Mouse (Mus musculus): ENCODE data around the gene 4933415A04Rik. TPM values are rescaled to one million over a fixed set of nuclear protein-coding genes. Genes with fewer than 3 reads are reported as not detected.

4933415A04Rik gene
- polyA plus RNA-seq, 1 experiment from 2014 or later: 7.1 TPM

DNA sequence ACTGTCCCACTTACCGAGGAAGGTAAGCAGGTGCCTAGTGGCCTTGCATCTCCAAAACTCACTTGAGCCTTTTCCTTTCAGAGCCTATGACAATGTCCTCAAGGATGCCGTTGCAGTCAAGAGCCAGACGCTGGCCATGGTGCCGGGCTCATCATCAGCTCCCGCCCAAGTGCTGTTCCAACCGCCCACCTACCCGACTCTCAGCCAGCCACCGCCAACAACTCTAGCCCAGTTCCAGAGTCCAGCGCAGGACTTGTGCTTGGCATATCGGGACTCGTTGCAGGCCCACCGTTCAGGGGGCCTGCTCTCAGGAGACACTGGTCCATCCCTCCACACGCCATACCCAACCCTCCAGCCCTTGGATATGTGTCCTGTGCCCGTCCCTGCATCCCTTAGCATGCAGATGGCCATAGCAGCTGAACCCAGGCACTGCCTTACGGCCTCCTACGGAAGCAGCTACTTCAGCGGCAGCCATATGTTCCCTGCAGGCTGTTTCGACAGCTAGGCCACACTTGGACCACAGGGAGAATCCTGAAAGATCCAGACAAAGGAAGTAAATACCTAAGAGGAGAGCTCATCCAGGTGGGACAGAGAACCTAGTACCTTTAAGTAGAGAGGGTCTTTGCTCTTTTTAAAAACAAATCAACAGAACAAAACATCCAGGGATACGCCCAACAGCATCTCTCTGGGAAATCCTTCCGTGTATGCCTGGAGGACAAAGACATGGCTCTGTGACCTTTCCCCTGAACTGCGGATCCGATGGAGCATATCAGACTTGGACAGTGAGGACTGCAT is 1.4 kb upstream of the 4933415A04Rik start:
- Histone ChIP-seq H3K27ac (no peak overlapping the region; the same call in 1 of the 2 replicates), H3K4me1 (0 out of 2 replicates have a peak, but pooled peaks cover 4% of the 10 kb centered on the region), H3K4me3 (no peak overlapping the region), H3K36me3 (peaks cover 69% of the 10 kb centered on the region), H3K27me3 (ENCODE audit: insufficient read depth, poor library complexity, severe bottlenecking) (no peaks in the 10 kb centered on the region), H3K9me3 (no peaks in the 10 kb centered on the region)
- 87% methylated on average over 22 of the region's 22 CpGs for WGBS
- DNase-seq (ENCODE audit: low spot score): no peak

DNA sequence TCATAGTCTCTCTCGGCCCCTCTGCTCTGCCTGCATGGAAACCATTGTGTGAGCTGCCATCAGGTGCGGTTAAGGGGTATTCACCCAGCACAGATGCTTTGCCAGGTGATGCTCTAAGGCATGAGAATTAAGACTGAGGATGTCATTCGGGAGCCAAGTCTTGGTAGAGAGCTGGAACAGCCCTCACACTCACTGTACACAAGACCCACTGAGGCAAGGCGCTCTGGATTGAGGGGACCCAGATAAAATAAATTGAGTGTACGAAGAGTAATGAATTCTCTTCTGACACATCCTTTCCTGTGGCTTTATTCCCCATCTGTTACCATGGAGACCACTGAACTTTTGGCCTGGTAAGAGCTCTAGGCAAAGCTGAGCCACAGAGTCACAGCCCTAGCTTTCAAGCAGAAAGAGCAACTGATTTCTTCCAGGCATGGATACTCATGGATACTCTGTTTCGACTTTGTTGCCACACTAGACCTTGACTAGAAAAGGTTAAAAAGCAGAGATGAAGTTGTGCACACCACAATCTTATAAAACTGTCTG is 2.8 kb downstream of the 4933415A04Rik start:
- H3K4me1 ChIP-seq: 0 out of 2 replicates have a peak, but pooled peaks cover 4% of the 10 kb centered on the region

DNA sequence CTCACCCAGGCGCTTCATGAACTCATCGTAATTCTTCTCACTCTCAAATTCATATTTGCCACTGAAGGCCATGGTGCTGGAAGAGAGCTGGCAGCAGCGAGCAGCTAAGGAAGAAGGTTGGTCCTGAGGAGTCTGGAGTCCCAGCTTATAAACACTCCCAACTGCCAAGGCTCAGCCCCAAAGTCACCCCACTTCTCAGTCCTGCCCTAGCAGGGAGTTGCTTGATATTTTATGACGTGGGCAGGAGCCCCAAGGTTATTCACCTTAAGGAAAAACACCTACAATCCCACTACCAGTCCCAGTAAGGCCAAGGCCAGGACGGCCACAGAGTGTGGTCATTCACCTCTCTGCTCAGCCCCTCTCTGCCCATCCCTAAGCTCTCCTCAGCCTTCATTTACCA is 14.6 kb downstream of the 4933415A04Rik start, which contains the start of gene Fabp6:
Fabp6 (minus strand) TSS at position 101 of the 400 bp plus-strand sequence.
- Histone ChIP-seq H3K4me3 (no peak within 1 kb of the TSS), H3K27ac (no peak within 1 kb of the TSS), H3K36me3 (no peaks in the 10 kb centered on the region), H3K4me1 (no peaks in the 10 kb centered on the region), H3K27me3 (ENCODE audit: insufficient read depth, poor library complexity, severe bottlenecking) (no peaks in the 10 kb centered on the region), H3K9me3 (no peaks in the 10 kb centered on the region)
- 82% methylated on average over 5 of the region's 5 CpGs for WGBS
- DNase-seq (ENCODE audit: low spot score): no peak

More for the DNA sequence above, 2.8 kb downstream of the 4933415A04Rik start:
- Histone ChIP-seq H3K4me3 (no peak overlapping the region), H3K36me3 (peaks cover 37% of the 10 kb centered on the region), H3K27me3 (ENCODE audit: insufficient read depth, poor library complexity, severe bottlenecking) (no peaks in the 10 kb centered on the region), H3K27ac (no peak overlapping the region), H3K9me3 (no peaks in the 10 kb centered on the region)
- 79% methylated on average over 6 of the region's 6 CpGs for WGBS
- no peak for DNase-seq (ENCODE audit: low spot score)

DNA sequence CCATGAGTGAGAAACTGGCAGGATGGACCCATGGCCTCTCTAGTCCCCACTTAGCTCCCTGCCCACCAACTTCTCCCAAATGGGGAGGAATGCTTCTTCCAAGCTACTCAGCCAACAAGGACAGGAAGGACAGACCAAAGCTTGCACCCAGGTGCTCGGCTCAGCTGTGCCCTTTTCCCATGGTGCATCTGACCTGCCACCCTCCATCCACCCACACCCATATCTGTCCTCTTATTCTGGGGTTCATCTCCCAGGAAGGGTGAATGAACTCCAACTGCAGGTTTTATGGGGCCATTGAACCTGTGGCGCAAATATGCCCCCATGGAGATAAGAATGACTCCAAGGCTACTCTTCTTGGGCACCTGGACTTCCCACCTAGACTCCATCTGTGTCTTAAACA is 17.4 kb downstream of the 4933415A04Rik start:
- no peak overlapping the region for H3K27ac ChIP-seq
- no peak overlapping the region for H3K4me3 ChIP-seq
- DNase-seq (ENCODE audit: low spot score): no peak
- H3K36me3 ChIP-seq: no peaks in the 10 kb centered on the region
- no peaks in the 10 kb centered on the region for H3K9me3 ChIP-seq
- peaks cover 4% of the 10 kb centered on the region; the same call in 1 of the 2 replicates for H3K4me1 ChIP-seq
- H3K27me3 ChIP-seq (ENCODE audit: insufficient read depth, poor library complexity, severe bottlenecking): no peaks in the 10 kb centered on the region
- 90% methylated on average over 2 of the region's 2 CpGs for WGBS

DNA sequence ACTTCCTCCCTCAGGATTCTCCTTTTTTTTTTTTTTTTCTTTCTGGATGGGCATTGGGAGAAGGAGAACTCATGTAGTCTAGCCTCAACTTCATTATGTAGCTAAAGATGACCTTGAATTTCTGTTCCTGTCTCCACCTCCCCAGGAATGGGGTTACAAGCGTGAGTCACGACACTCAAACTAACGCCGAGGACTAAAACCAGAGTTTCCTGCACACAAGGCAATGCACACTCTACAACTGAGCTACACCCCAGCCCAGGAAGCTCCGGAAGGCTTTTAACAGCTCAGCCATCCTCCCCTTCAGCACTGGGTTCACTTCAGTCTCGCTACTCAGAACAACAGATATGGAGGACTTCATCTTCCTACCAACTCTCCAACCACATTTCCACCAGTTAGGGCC is 18.1 kb downstream of the 4933415A04Rik start:
- no peak for DNase-seq (ENCODE audit: low spot score)
- Histone ChIP-seq H3K4me3 (no peak overlapping the region), H3K27ac (no peak overlapping the region), H3K27me3 (ENCODE audit: insufficient read depth, poor library complexity, severe bottlenecking) (no peaks in the 10 kb centered on the region), H3K9me3 (no peaks in the 10 kb centered on the region), H3K4me1 (peaks cover 4% of the 10 kb centered on the region; the same call in 1 of the 2 replicates), H3K36me3 (no peaks in the 10 kb centered on the region)
- 77% methylated on average over 6 of the region's 6 CpGs for WGBS

DNA sequence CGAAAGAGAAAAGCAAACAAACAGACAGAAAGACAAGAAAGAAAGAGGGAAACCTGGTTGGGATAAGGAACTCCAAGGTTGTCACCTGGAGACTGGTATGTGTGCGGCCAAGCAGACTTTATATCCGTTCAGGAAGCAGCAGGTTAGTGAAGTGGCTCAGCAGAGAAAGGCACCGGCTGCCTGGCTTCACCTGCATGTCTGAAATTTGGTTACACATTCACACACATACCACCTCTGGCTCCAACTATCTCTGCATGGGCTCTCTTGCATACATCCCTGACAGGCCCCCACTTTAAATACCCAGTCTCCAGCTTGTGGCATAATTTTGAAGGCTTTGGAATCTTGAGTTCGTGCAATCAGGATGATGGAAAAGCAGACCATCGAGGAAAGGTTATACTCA is 19.0 kb downstream of the 4933415A04Rik start:
- WGBS: 81% methylated on average over 6 of the region's 6 CpGs
- Histone ChIP-seq H3K4me3 (no peak overlapping the region), H3K9me3 (no peaks in the 10 kb centered on the region), H3K36me3 (no peaks in the 10 kb centered on the region), H3K4me1 (peaks cover 4% of the 10 kb centered on the region; the same call in 1 of the 2 replicates), H3K27ac (no peak overlapping the region), H3K27me3 (ENCODE audit: insufficient read depth, poor library complexity, severe bottlenecking) (no peaks in the 10 kb centered on the region)
- DNase-seq (ENCODE audit: low spot score): no peak

DNA sequence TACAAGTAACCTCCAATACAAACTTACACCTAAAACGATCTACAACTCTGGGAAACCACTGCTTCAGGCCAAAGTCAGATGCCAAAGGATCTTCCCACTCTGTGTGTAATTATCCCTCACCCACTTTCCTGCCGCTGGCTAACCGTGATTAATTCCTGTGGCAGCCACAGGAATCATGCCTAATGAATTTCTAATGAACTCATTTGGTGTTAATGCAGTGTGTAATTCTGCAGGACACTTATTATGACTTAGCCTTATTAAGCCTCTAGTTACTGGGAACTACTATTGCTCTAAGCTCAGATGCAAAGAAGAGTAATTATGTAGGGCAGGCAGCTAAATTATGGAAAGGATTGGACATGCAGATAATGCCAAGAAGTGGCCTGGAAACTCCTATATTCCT is 21.6 kb downstream of the 4933415A04Rik start:
- no peak for DNase-seq (ENCODE audit: low spot score)
- no peaks in the 10 kb centered on the region for H3K36me3 ChIP-seq
- WGBS: 76% methylated on average over 3 of the region's 3 CpGs
- H3K9me3 ChIP-seq: no peaks in the 10 kb centered on the region
- no peaks in the 10 kb centered on the region for H3K27me3 ChIP-seq (ENCODE audit: insufficient read depth, poor library complexity, severe bottlenecking)
- H3K4me3 ChIP-seq: no peak overlapping the region
- peaks cover 13% of the 10 kb centered on the region for H3K4me1 ChIP-seq
- H3K27ac ChIP-seq: no peak overlapping the region

DNA sequence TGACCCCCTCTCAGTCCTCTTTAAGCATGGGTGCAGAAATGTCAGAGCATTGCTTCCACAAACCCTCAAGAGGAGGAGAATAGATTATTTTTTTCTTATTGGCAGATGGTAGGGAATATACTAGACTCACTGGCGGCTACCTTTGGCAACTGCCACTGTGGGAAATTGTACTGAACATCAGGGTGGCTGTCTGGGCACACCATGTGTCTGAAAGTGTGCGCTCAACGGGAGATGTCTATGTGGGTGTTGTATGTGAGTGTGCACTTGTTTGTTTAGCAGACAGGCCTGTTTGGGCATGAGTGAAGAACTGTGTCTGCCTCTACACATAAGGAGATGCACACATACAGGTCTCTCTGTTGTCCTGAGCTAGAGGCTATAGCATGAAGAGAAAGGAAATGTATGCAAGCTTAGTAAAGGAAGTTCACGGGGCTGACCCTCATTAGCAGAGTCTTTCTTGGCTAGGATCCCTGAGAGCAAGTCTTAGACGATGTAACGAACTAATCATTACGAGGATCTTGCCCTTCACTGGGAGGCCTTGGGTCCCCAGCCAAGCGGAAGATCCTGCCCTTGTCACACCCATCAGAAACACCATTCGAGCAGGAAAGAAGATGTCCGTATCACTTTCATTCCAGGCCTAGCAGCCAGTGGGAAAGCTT is 23.3 kb downstream of the 4933415A04Rik start:
- 75% methylated on average over 10 of the region's 10 CpGs for WGBS
- no peaks in the 10 kb centered on the region for H3K27me3 ChIP-seq (ENCODE audit: insufficient read depth, poor library complexity, severe bottlenecking)
- no peak overlapping the region for H3K27ac ChIP-seq
- no peak overlapping the region for H3K4me3 ChIP-seq
- no peaks in the 10 kb centered on the region for H3K9me3 ChIP-seq
- no peaks in the 10 kb centered on the region for H3K36me3 ChIP-seq
- H3K4me1 ChIP-seq: peaks cover 13% of the 10 kb centered on the region
- DNase-seq (ENCODE audit: low spot score): no peak

DNA sequence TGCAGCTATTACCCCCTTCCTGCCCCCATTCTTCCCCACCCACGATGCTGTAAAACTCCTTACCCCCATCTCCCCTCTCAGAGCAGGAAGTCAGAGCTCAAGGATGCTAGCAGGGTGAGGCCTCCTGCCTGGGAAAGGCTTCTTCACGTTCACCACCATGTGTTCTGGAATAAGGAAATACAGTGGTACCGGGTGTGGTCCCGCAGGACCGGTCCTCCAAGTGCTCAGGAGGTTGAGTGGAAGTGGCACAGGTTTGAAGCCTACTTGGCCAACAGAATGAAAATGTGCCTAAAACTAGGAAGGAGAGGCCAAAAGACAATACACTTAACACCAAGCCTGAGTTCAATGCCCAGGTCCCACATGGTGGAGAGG is 23.8 kb downstream of the 4933415A04Rik start:
- H3K9me3 ChIP-seq: no peaks in the 10 kb centered on the region
- 77% methylated on average over 5 of the region's 5 CpGs for whole genome bisulfite sequencing
- no peak overlapping the region for H3K4me3 ChIP-seq
- no peaks in the 10 kb centered on the region for H3K36me3 ChIP-seq
- no peak for DNase-seq (ENCODE audit: low spot score)
- peaks cover 13% of the 10 kb centered on the region for H3K4me1 ChIP-seq
- no peak overlapping the region for H3K27ac ChIP-seq
- H3K27me3 ChIP-seq (ENCODE audit: insufficient read depth, poor library complexity, severe bottlenecking): no peaks in the 10 kb centered on the region

DNA sequence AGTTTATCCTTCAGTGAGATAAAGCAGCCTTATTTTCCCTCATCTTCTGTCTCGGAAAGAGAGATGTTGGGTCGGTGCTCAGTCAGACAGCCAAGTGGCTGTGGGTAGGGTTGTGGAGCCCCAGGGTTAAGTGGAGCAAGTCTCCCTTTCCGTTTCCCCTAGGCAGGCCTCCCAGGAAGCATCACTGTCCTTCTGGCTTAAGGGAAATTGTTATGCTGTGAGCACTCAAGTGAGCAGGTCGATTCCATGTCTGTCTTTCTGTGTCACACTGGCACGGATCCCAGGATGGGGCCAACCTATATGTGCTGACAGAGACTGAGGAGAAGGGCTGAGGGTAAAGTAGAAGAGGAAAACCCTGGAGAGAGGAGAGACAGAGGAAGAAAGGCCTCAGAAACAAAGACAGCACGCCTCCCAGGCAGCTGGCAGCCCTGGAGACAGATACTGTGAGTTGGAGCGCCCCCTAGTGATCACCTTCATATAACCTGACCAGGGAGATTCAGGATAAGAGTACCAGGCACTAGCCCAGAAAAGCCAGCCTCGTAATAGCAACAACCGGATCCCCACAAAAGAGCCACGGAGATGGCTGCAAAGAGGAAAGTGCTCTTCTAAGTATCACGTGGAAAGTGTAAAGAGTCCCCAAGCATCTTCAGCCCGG is 26.1 kb downstream of the 4933415A04Rik start:
- H3K4me1 ChIP-seq: peaks cover 24% of the 10 kb centered on the region
- peak; percentile 92 for DNase-seq (ENCODE audit: low spot score)
- WGBS: 24% methylated on average over 12 of the region's 12 CpGs
- H3K9me3 ChIP-seq: no peaks in the 10 kb centered on the region
- H3K36me3 ChIP-seq: no peaks in the 10 kb centered on the region
- H3K27me3 ChIP-seq (ENCODE audit: insufficient read depth, poor library complexity, severe bottlenecking): no peaks in the 10 kb centered on the region
- H3K4me3 ChIP-seq: no peak overlapping the region
- H3K27ac ChIP-seq: peak overlapping the region; percentile 86

DNA sequence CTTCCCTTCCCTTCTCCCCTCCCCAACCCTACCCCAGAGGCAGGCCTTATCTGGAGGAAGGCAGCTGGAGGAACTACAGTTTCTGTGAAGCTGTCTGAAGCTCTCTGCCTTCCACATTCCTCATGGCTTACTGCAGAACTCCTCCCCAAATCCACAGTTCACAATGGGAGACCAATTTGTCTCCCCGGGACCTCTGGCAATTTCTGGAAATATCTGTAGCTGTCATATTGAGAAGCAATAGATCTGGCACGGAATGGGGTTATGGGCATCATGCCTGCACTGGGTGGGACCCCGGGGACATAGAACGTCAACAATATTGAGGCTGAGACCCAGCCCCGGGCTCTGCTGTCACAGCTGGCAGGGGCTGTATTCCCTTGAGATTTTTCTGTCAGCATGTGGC is 31.1 kb downstream of the 4933415A04Rik start:
- WGBS: 44% methylated on average over 5 of the region's 5 CpGs
- no peak for DNase-seq (ENCODE audit: low spot score)
- Histone ChIP-seq H3K27me3 (ENCODE audit: insufficient read depth, poor library complexity, severe bottlenecking) (no peaks in the 10 kb centered on the region), H3K36me3 (no peaks in the 10 kb centered on the region), H3K4me1 (peaks cover 36% of the 10 kb centered on the region), H3K4me3 (no peak overlapping the region), H3K9me3 (no peaks in the 10 kb centered on the region), H3K27ac (peak overlapping the region; percentile 43)

DNA sequence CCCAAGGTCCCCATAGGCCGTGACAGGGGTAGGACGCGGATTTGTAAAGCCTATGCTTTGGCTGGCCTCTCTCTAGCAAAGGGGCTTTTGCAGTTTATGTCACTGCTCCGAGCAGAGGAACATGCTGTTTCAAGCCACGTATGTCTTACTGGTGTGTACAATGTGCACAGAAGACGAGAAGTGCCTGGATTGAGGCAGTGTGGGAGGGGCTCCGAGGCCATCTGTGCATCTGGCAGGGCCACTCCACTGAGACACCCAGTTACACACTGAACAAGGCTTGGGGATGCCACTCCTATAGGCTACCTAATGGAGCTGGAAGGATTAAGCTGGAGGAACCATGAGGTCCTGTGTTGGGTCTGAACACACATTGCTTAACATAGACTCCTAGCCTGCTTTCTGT is 31.6 kb downstream of the 4933415A04Rik start:
- WGBS: 64% methylated on average over 7 of the region's 7 CpGs
- peaks cover 32% of the 10 kb centered on the region for H3K4me1 ChIP-seq
- no peaks in the 10 kb centered on the region for H3K36me3 ChIP-seq
- no peaks in the 10 kb centered on the region for H3K9me3 ChIP-seq
- H3K4me3 ChIP-seq: no peak overlapping the region
- DNase-seq (ENCODE audit: low spot score): no peak
- no peaks in the 10 kb centered on the region for H3K27me3 ChIP-seq (ENCODE audit: insufficient read depth, poor library complexity, severe bottlenecking)
- peak overlapping the region; percentile 43; the same call in 1 of the 2 replicates for H3K27ac ChIP-seq

DNA sequence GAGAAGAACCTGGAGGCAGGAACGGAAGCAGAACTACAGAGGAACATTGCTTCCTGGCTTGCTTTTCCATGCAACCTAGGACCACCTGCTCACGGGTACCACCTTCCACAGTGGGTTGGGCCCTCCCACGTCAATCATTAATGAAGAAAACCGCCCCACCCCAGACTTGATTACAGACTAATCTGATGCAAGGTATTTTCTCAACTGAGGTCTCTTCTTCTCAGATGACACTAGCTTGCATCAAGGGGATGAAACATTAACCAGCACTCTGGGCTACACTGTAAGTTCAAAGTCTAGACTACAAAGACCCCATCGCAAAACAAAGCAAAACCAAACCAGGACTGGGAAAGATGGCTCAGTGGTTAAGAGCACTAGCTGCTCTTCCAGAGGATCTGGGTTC is 34.9 kb downstream of the 4933415A04Rik start:
- no peaks in the 10 kb centered on the region for H3K27me3 ChIP-seq (ENCODE audit: insufficient read depth, poor library complexity, severe bottlenecking)
- no peaks in the 10 kb centered on the region for H3K9me3 ChIP-seq
- H3K4me1 ChIP-seq: peaks cover 40% of the 10 kb centered on the region
- DNase-seq (ENCODE audit: low spot score): no peak
- H3K4me3 ChIP-seq: no peak overlapping the region
- WGBS: 76% methylated on average over 5 of the region's 5 CpGs
- H3K27ac ChIP-seq: no peak overlapping the region
- no peaks in the 10 kb centered on the region for H3K36me3 ChIP-seq

Data from heart, embryonic 10.5 days (tissue).